Mouse (Mus musculus) bone marrow macrophage, adult 2 months (primary cell): ENCODE results near the gene C5ar2.

Source experiments
- CTCF ChIP-seq: IDR thresholded peaks from 2 replicates; pipeline ENCODE4 v1.5.1; 2012; ENCODE audit warnings: low read depth, mild to moderate bottlenecking, low read length, moderate library complexity
- POLR2A ChIP-seq: IDR thresholded peaks from 2 replicates; pipeline ENCODE4 v1.6.1; 2012; ENCODE audit warnings: mild to moderate bottlenecking, low read depth, low read length, borderline replicate concordance

GRCm38 (mm10) chr7:16287791-16288190 lies 43.8 kb upstream of the C5ar2 start:
- TF ChIP-seq CTCF (no peak), POLR2A (no peak)
